8 mouse cellular contexts compared by ENCODE assay signal in genomic region chrX:160390464-160390956, GRCm38 (mm10). TPM values are rescaled to one million over a fixed set of nuclear protein-coding genes. Genes with fewer than 3 reads are reported as not detected.
DNase-seq lines count a peak whose midpoint lies in the region; ATAC-seq and TF ChIP-seq lines count a peak whose summit lies in the region.

TSS of gene Adgrg2 (plus strand) at chrX:160390690.

- H3K36me3 ChIP-seq in kidney, adult 2 months (ENCODE audit: control insufficient read depth, insufficient read depth, low read length): no peaks in the 10 kb centered on the region
- no peaks in the 10 kb centered on the region for H3K36me3 ChIP-seq in kidney, embryonic 14.5 days (ENCODE audit: control insufficient read depth, insufficient read depth, low read length)

- no peaks in the 10 kb centered on the region for H3K9me3 ChIP-seq in kidney, embryonic 14.5 days (ENCODE audit: control insufficient read depth, low read length)

- WGBS in kidney, adult 2 months: 4% methylated on average over 36 of the region's 42 CpGs
- 22% methylated on average over 37 of the region's 42 CpGs for WGBS in kidney, embryonic 14.5 days

- peak within 1 kb of the TSS; percentile 45 for H3K9ac ChIP-seq in kidney, embryonic 14.5 days (ENCODE audit: low read depth, low read length)

- no peak for DNase-seq in kidney, adult 2 months
- DNase-seq in kidney, adult 11 months: no peak
- peak; percentile 25 for DNase-seq in brain, embryonic 14.5 days (ENCODE audit: low read depth)
- DNase-seq in gonadal fat pad, adult 2 months (ENCODE audit: low read depth): no peak
- DNase-seq in lung, postnatal 14 days: peak; percentile 8
- peak; percentile 8 for DNase-seq in right cerebral cortex, postnatal 4 days

- no peaks in the 10 kb centered on the region for H3K4me1 ChIP-seq in kidney, adult 2 months (ENCODE audit: control insufficient read depth, insufficient read depth, low read length)
- H3K4me1 ChIP-seq in kidney, embryonic 14.5 days (ENCODE audit: control insufficient read depth, insufficient read depth, low read length): no peaks in the 10 kb centered on the region

- peak within 1 kb of the TSS; percentile 65 for H3K4me2 ChIP-seq in kidney, embryonic 14.5 days (replicated peaks; ENCODE audit: low read depth, low read length)

- 0 out of 2 replicates have a peak, but pooled peaks cover 1% of the 10 kb centered on the region for H3K27me3 ChIP-seq in kidney, adult 2 months (replicated peaks; ENCODE audit: control insufficient read depth, insufficient read depth, low read length)
- peaks cover 8% of the 10 kb centered on the region; the same call in 1 of the 2 replicates for H3K27me3 ChIP-seq in kidney, embryonic 14.5 days (ENCODE audit: control insufficient read depth, insufficient read depth, low read length)

- H3K27ac ChIP-seq in kidney, adult 2 months (ENCODE audit: insufficient read depth, low read depth, low read length): no peak within 1 kb of the TSS
- H3K27ac ChIP-seq in kidney, embryonic 14.5 days (ENCODE audit: low read depth, low read length): no peak within 1 kb of the TSS

- peak; percentile 89 for ATAC-seq in kidney, embryonic 14.5 days (ENCODE audit: low FRiP score, low TSS enrichment)
- no peak for ATAC-seq in frontal cortex, adult (ENCODE audit: low TSS enrichment)

- H3K4me3 ChIP-seq in kidney, adult 2 months (ENCODE audit: insufficient read depth, low read depth, low read length): peak within 1 kb of the TSS; percentile 41
- peak within 1 kb of the TSS; percentile 45 for H3K4me3 ChIP-seq in kidney, embryonic 14.5 days (ENCODE audit: low read length)

- no peak for TF ChIP-seq CTCF in kidney, adult 2 months (conservative IDR thresholded peaks at IDR 0.05; ENCODE audit: insufficient read depth, insufficient read length, low read depth, low read length)
- TF ChIP-seq CTCF in brain, embryonic 14.5 days (IDR thresholded peaks at IDR 0.05; ENCODE audit: borderline replicate concordance, extremely low read depth, insufficient read depth, insufficient read length): no peak

- TF ChIP-seq POLR2A in kidney, adult 2 months (IDR thresholded peaks at IDR 0.05; ENCODE audit: low read depth, low read length): no peak
- no peak for TF ChIP-seq POLR2A in brain, embryonic 14.5 days (IDR thresholded peaks at IDR 0.05; ENCODE audit: borderline replicate concordance, extremely low read depth, insufficient read depth, insufficient read length, poor library complexity, severe bottlenecking)

RNA-seq across cellular contexts. Expression of gene Adgrg2, which starts in this region (rescaled TPM):
- polyA plus RNA-seq in kidney, adult 2 months (2012; rRNA removed): 0.44 and 0.62 TPM in 2 replicates
- polyA plus RNA-seq in brain, embryonic 14.5 days (2012; rRNA removed): 2.0 and 2.4 TPM in 2 replicates
- 349 and 409 TPM in 2 replicates for polyA plus RNA-seq in gonadal fat pad, adult 2 months (2012; rRNA removed)
- polyA plus RNA-seq in kidney, embryonic 14.5 days (2014; fragmentation: Nextera tagmentation; extraction: Ambion mirVana): 0.69 and 0.99 TPM in 2 replicates

Comparison
In these comparisons a context has a peak if more than half of its experiments do, and no peak if none do; other contexts are left out.
1. RNA of gene Adgrg2 (polyA plus RNA-seq): 349 to 409 TPM in gonadal fat pad, adult 2 months; 2.0 to 2.4 TPM in brain, embryonic 14.5 days, 0.69 to 0.99 TPM in kidney, embryonic 14.5 days and 0.44 to 0.62 TPM in kidney, adult 2 months; every median in the first group is over 100 times any median in the second.
2. Peak in ATAC-seq, H3K4me3 ChIP-seq, H3K9ac ChIP-seq and H3K4me2 ChIP-seq in kidney, embryonic 14.5 days; RNA of the gene not detected or under 1 TPM.
3. DNase-seq: peak in brain, embryonic 14.5 days (single experiment), lung, postnatal 14 days (single experiment) and right cerebral cortex, postnatal 4 days (single experiment); none in kidney, adult 2 months (single experiment), kidney, adult 11 months (single experiment) and gonadal fat pad, adult 2 months (single experiment).